Mouse (Mus musculus) layer of hippocampus, adult 11-12 months (tissue): Measurements from ENCODE around the gene Gm14444.
"Not testable (repeated sequence)": the region's sequence is repeated elsewhere in the genome, so short reads cannot be mapped to it uniquely, and the experiment has no call there.

Source experiments
- DNase-seq: peaks from one replicate; pipeline ENCODE4 v3.0.0; 2022; ENCODE audit warnings: low spot score

Gm14444 gene

DNA sequence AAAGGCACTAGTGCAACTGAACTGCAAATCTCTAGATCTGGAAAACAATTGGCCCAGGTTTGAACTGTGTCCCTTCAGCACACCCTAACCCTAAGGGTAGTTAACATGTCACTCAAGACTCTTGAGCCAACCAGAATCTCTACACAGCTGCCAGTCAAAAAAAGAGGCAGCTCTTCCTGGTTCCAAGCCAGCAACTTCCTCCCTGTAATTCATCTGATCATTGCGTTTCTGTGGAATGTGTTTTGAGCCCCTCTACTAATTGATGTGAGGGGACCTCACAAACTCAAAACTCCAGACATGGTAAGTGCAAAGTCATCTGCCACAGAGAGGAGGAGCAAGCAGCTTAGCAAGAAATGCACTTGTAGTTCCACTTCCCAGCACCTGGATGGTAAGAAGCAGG is at the start of gene Gm14444:
Gm14444 (plus strand) TSS at position 220 of the 400 bp plus-strand sequence.
- DNase-seq, result not testable (repeated sequence)

- DNase-seq, result not testable (repeated sequence)
These were observed 44.6 kb upstream of the Gm14444 start for GRCm38 (mm10) chr2:174965466-174965865.

DNA sequence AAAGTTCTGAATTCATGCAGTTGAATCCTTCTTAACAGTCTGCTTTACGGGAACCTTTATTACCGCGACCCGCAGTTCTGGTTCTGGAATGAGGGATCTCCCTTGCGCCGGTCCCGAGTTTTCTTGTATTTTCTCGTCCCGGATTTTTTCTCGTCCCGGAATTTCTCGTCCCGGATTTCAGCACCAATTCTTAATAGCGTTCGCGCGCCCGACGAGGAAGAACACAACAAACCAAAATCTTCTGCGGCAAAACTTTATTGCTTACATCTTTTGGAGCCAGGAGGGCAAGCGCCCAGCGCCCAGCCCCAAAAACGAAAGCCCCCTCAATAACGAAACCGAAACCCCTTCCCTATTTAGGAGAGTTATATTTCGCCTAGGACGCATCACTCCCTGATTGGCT is 34.2 kb downstream of the Gm14444 start:
- not testable (repeated sequence) for DNase-seq

DNA sequence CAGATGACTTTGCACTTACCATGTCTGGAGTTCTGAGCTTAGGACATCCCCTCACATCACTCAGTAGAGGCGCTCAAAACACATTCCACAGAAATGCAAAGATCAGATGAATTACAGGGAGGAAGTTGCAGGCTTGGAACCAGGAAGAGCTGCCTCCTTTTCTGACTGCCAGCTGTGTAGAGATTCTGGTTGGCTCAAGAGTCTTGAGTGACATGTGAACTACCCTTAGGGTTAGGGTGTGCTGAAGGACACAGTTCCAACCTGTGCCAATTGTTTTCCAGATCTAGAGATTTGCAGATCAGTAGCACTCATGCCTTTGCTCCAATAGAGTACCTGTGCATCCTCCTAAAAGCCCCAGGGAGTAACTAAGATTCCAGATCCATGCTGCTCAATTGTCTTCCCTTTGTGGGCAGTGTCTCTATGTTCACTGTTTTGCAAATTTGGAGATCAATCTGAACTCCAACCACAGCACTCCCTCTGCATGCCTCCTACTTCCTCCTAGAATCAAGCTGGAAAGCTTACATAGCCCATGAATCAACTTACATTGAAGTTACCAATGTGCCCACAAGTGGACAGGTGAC is 57.7 kb downstream of the Gm14444 start, which contains the start of gene Gm14393:
Gm14393 (minus strand) TSS at position 101 of the 581 bp plus-strand sequence.
- DNase-seq, result not testable (repeated sequence)
